Mouse (Mus musculus) E14TG2a.4 (cell line): ENCODE measurements around the gene Dbt.

Source experiments
- CTCF ChIP-seq: conservative IDR thresholded peaks from 2 replicates; pipeline ENCODE4 v1.5.1; 2014; ENCODE audit warnings: low read length
- NANOG ChIP-seq: IDR thresholded peaks from 2 replicates; pipeline ENCODE4 v1.6.1; 2014; ENCODE audit warnings: borderline replicate concordance, low read length, mixed read lengths
- POU5F1 ChIP-seq: IDR thresholded peaks from 2 replicates; pipeline ENCODE4 v1.6.1; 2014; ENCODE audit warnings: low read length, borderline replicate concordance

DNA sequence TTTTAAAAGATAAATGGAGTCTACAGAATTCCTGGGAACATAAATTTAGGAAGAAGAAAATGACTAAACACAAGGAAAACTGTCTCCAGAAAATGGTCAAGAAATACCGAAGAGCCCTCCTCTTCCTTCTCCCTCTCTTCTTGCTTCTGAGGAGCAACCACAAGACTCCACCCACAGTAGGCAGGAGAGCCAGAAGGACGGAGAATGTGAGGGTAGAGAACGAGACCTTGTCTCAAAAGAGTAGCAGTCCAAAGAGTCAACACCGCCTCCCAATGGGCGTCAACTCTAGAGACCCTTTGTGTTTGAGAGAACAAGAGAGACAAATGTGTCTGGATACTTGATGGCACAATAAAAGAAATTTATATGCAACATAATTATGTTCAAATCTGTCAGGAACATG, 19.2 kb upstream of the Dbt start:
- TF ChIP-seq CTCF (no peak), POU5F1 (no peak), NANOG (no peak)
